Mouse (Mus musculus): ENCODE results near the gene Scgb1b20. TPM values are rescaled to one million over a fixed set of nuclear protein-coding genes. Genes with fewer than 3 reads are reported as not detected.

Scgb1b20 gene
- polyA plus RNA-seq (2017; shearing (Covaris generic)) = not detected

DNA sequence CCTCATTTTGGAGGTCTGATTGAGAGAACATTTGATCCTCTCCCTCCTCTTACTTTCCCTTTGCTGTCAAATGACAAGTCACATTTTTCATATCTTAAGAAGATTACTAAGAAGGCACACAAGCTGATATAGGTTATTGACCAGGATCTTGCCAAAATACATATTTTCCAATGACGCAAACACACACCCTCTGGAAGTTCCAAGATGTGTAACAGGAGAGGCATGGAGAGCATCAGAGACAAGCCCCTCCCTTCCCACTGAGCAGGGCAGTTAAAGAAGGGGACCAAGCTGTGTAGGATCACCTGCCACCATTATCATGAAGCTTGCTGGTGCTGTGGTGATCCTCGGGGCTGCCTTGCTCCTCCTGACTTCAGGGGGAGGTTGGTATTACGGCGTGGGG, at the start of gene Scgb1b20:
TSS of gene Scgb1b20 (plus strand) at position 301 of the 400 bp plus-strand sequence.

DNA sequence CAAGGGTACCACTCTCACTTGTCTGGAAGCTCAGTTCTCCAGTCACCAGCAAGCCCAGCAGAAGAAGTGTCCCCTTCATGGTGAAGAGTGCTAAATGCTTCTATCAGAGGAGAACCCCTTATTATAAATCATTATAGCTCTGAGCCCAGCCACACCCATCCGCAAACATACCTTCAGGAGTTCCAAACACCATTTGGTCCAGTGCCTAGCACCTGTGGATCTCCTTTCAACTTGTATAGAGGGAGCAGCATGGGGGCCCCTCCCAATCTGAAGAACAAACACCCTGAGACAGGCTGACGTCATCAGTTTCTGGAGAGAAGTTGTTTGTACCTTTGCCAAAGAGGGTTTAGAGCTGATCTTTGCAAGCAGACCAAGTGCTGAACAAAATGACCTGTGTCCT, 6.8 kb upstream of the Scgb1b20 start, which contains the start of gene Scgb2b20:
TSS of gene Scgb2b20 (minus strand) at position 101 of the 400 bp plus-strand sequence.

Other genes starting within 250 kb of the Scgb1b20 start
- gene Scgb2b18, start 199.4 kb upstream of the Scgb1b20 start, polyA plus RNA-seq (2017; shearing (Covaris generic)) = not detected
- gene Scgb1b18, start 187.7 kb upstream of the Scgb1b20 start, polyA plus RNA-seq (2017; shearing (Covaris generic)) = not detected
- gene Scgb2b19, start 92.9 kb upstream of the Scgb1b20 start, polyA plus RNA-seq (2017; shearing (Covaris generic)) = not detected
- gene Scgb1b19, start 85.9 kb upstream of the Scgb1b20 start, polyA plus RNA-seq (2017; shearing (Covaris generic)) = not detected
- gene Scgb2b20, start 6.9 kb upstream of the Scgb1b20 start, polyA plus RNA-seq (2017; shearing (Covaris generic)) = not detected
- gene Scgb2b21, start 147.2 kb downstream of the Scgb1b20 start, polyA plus RNA-seq (2017; shearing (Covaris generic)) = not detected